Comparison of ENCODE assay signal across 7 mouse cellular contexts in genomic region chr9:59290957-59291687, GRCm38 (mm10). TPM values are rescaled to one million over a fixed set of nuclear protein-coding genes. Genes with fewer than 3 reads are reported as not detected.
DNase-seq lines count a peak whose midpoint lies in the region; ATAC-seq lines count a peak whose summit lies in the region.

Gene Adpgk (plus strand): TSS chr9:59291558.

- no peaks in the 10 kb centered on the region for H3K9me3 ChIP-seq in intestine, embryonic 16.5 days (ENCODE audit: control insufficient read depth, low read length)
- H3K9me3 ChIP-seq in midbrain, embryonic 11.5 days (ENCODE audit: control insufficient read depth, low read length): no peaks in the 10 kb centered on the region

- H3K4me2 ChIP-seq in intestine, embryonic 16.5 days (ENCODE audit: low read depth, low read length): peak within 1 kb of the TSS; percentile 66
- H3K4me2 ChIP-seq in midbrain, embryonic 11.5 days: peak within 1 kb of the TSS; percentile 66

- peak within 1 kb of the TSS; percentile 87 for H3K9ac ChIP-seq in intestine, embryonic 16.5 days (ENCODE audit: low read depth, low read length)
- H3K9ac ChIP-seq in midbrain, embryonic 11.5 days (ENCODE audit: low read length): peak within 1 kb of the TSS; percentile 85

- H3K36me3 ChIP-seq in intestine, embryonic 16.5 days (ENCODE audit: control insufficient read depth, insufficient read depth, low read length): no peaks in the 10 kb centered on the region
- no peaks in the 10 kb centered on the region for H3K36me3 ChIP-seq in midbrain, embryonic 11.5 days (ENCODE audit: control insufficient read depth, insufficient read depth, low read length)

- intact Hi-C loops in left cerebral cortex, postnatal 36 days (cut with DNase I): loop anchor here (1.0 kb wide), 1 partner anchor 195 kb away; the partner anchor contains the start of gene Arih1

- H3K27me3 ChIP-seq in intestine, embryonic 16.5 days (replicated peaks; ENCODE audit: control insufficient read depth, insufficient read depth, low read length): no peaks in the 10 kb centered on the region
- H3K27me3 ChIP-seq in midbrain, embryonic 11.5 days (ENCODE audit: control insufficient read depth, insufficient read depth, low read length): no peaks in the 10 kb centered on the region

- peak within 1 kb of the TSS; percentile 90 for H3K27ac ChIP-seq in intestine, embryonic 16.5 days (ENCODE audit: low read length)
- H3K27ac ChIP-seq in midbrain, embryonic 11.5 days (ENCODE audit: low read depth, low read length): peak within 1 kb of the TSS; percentile 83

- peak; percentile 98 for ATAC-seq in intestine, embryonic 16.5 days
- peak; percentile 97 for ATAC-seq in midbrain, embryonic 11.5 days (ENCODE audit: low FRiP score)

- H3K4me3 ChIP-seq in intestine, embryonic 16.5 days (ENCODE audit: low read length): peak within 1 kb of the TSS; percentile 91
- peak within 1 kb of the TSS; percentile 88 for H3K4me3 ChIP-seq in midbrain, embryonic 11.5 days (ENCODE audit: low read depth, low read length)

- under 1% methylated on average over 57 of the region's 58 CpGs for WGBS in intestine, embryonic 16.5 days
- WGBS in midbrain, embryonic 11.5 days: under 1% methylated on average over 58 of the region's 58 CpGs

- H3K4me1 ChIP-seq in intestine, embryonic 16.5 days (ENCODE audit: control insufficient read depth, insufficient read depth, low read length): peaks cover 15% of the 10 kb centered on the region; the same call in 1 of the 2 replicates
- H3K4me1 ChIP-seq in midbrain, embryonic 11.5 days (ENCODE audit: control insufficient read depth, insufficient read depth, low read length): peaks cover 9% of the 10 kb centered on the region

- DNase-seq in adrenal gland, adult 8-10 months: peak; percentile 98
- DNase-seq in embryo, embryonic 9.5 days (ENCODE audit: extremely low spot score): peak; percentile 99
- DNase-seq in gastrocnemius, postnatal 4 days (ENCODE audit: low spot score in 2 of 2): peak; percentile 93 to 97
- peak; percentile 98 to 99 for DNase-seq in left cerebral cortex, postnatal 36 days (ENCODE audit: low spot score in 2 of 2)
- peak; percentile 99 for DNase-seq in midbrain, embryonic 11.5 days (ENCODE audit: low spot score, missing footprints)
- peak; percentile 98 for DNase-seq in skeletal muscle tissue, adult 2 months (ENCODE audit: low read depth, low spot score)

RNA-seq across cellular contexts. Expression of gene Adpgk, which starts in this region (rescaled TPM):
- total RNA-seq in adrenal gland, adult 8-10 months (2022): 10 to 100 TPM; 30.6 to 33.5 (median 31.2) TPM
- total RNA-seq in gastrocnemius, postnatal 4 days (2021): 10 to 100 TPM; 17.3 to 17.6 TPM
- 22.9 and 25.6 TPM in 2 replicates for polyA plus RNA-seq in intestine, embryonic 16.5 days (2015; fragmentation: Nextera tagmentation; extraction: Ambion mirVana)
- total RNA-seq in left cerebral cortex, postnatal 36 days (2021): 10 to 100 TPM; 14.8 to 16.2 TPM
- 43.8 and 46.8 TPM in 2 replicates for polyA plus RNA-seq in midbrain, embryonic 11.5 days (2014; fragmentation: Nextera tagmentation; extraction: Ambion mirVana)

Comparison
In these comparisons a context has a peak if more than half of its experiments do, and no peak if none do; other contexts are left out.
1. Peak in every context shown above with its lines: DNase-seq, ATAC-seq, H3K4me3 ChIP-seq and H3K27ac ChIP-seq.